Mouse (Mus musculus) cerebral cortex, adult 2 months (tissue): ENCODE data around the gene Olfr638.

Source experiments
- WGBS: fragments of 180-500 bp; shearing (Covaris S2); methylation state at CpG from one replicate; pipeline ENCODE4 v1.1.7; 2018; 5-methylcytosine and 5-hydroxymethylcytosine counted together

The Olfr638 gene

DNA sequence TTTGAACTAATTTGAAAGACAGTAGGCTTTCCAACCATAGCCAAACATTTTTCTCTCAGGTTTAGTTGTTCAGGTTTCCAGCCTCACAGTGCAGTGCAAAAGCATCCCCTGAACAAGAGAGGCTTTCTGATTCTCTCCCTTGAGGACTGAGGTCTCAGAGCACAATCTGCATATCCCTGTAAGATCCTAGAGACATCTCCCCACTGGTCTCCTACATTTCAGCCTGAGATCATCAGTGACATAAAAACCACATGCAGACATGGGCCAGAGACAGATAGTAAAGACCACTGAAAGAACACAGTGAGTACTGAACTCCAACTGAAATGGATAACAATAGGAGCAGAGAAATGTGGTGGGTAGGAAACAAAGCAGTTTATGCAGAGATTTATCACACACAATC lies at the start of gene Olfr638:
TSS of gene Olfr638 (plus strand) at position 301 of the 400 bp plus-strand sequence.

DNA sequence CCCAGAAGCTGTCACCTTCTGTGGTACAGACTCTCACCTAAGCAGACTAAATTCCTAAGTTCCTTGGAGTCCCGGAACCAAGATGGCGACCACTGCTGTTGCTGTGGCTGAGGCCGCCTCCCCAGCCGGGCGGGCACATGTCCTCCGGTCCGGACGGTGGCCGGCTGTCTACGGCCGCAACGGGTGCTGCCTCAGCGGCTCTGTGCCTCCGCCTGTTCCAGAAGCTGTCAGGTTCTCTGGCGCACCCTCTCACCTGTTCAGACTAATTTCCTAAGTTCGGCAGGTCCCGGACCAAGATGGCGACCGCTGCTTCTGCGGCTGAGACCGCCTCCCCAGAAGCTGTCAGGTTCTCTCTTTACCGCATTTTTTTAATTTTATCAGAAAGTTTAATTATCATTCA lies 31.7 kb upstream of the Olfr638 start:
- 96% methylated on average over 22 of the region's 22 CpGs for WGBS

DNA sequence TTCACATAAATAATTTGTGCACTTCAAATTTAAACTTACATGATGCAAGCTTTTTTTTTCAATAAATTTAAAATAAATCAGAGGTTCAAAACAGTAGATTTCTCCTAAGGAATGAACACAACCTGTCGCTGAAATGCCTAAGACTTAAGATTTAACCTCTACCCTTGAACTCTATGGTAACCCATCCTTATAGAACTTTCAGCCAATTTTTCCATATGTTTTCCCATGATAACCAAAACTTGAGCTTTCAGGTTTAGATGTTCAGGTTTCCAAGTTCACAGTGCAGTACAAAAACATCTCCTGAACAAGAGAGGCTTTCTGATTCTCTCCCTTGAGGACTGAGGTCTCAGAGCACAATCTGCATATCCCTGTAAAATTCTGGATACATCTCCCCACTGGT lies 27.7 kb upstream of the Olfr638 start, which contains the start of gene Olfr635:
TSS of gene Olfr635 (plus strand) at position 301 of the 400 bp plus-strand sequence.
- 77% methylated on average over 1 of the region's 1 CpGs for WGBS

DNA sequence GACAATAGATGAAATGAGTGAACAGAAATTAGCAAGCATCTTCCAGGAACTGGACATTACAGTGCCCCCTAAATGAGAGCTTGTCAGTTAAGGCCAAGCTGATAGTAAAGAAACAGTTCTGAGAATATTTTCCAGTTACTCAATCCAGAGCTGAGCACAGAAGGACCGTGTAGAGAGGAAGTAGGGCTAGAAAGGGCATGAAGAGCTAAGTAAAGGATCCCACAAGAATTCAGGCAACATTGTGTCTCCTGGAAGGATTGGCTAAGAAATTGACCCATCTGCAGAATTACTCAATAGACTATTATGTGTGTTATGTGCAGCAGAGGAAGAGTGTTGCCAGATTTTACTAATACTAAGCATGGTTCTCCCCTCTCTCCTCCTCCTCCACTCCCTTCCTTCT lies 26.8 kb upstream of the Olfr638 start:
- 68% methylated on average over 1 of the region's 1 CpGs for WGBS

DNA sequence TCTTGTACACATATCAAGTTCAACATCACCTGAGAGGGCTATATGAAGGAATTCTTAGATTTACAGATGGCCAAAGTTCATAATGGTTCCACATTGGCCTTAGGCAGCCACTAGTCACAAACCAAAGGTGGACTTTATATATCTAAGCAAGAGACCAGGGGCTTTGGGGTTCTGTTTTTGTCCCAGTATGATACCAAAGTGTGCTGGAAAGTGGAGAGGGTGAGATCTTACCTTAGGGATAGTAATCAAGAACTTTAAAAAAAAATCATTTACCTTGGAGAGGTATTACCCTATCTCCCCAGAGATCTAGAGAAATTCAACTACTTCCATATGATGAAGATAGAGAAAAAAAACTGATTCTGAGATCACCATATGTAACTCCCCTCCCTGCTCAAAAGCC lies 18.7 kb downstream of the Olfr638 start, which contains the start of gene Olfr639:
TSS of gene Olfr639 (minus strand) at position 101 of the 400 bp plus-strand sequence.

DNA sequence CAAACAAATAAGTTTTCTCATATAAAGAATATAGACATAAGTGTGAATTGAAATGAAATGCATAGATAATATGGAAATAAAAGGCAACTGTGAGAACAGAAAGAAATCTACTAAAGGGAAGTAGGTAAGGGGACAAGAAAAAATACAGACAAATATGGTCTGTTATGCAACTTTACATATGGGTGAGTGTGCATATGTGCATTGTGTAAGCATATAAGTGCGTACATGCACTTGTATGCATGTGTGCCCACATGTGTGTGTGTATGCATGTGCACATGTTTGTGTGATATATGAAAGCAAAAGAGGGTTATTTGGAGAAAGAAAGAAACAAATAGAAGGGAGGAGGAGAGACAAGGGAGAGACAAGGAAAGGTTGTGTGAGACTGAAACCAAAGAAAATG lies 20.4 kb downstream of the Olfr638 start:
- 84% methylated on average over 1 of the region's 1 CpGs for WGBS

DNA sequence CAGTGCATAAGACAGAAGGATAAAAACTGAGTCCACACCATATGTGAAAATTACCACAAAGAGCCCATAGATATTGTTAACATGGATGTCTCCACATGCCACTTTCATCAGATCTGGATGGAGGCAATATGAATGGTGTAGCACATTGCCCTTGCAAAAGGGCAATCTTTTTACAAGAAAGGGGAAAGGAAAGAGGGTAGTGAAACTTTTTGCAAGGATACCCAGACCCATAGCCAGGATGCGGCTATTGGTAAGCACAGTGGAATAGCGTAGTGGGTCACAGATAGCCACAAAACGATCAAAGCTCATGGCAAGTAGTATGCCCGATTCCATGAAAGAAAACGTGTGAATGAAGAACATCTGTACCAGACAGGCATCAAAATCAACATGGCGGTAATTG lies 23.1 kb downstream of the Olfr638 start:
- 92% methylated on average over 6 of the region's 6 CpGs for WGBS

DNA sequence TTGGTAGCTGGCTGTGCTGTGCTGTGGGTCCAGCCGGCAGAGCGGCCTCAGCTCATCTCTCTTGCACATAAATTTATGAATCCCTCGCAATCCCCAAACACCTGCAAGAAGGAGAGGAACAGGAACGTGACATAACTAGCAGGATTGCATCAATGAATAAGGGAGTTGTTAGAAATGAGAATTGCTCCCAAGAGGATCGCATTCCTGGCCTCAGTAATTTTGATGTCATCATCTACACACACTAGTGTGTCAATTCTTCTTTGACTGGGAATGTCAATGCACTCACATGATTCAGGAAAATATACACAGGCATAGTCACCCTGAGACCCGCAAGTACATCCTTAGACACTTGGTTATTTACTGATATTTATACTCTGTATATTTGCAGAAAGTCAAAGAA lies 26.9 kb downstream of the Olfr638 start, which contains the start of gene Olfr640:
TSS of gene Olfr640 (minus strand) at position 101 of the 400 bp plus-strand sequence.
- 87% methylated on average over 6 of the region's 6 CpGs for whole genome bisulfite sequencing

DNA sequence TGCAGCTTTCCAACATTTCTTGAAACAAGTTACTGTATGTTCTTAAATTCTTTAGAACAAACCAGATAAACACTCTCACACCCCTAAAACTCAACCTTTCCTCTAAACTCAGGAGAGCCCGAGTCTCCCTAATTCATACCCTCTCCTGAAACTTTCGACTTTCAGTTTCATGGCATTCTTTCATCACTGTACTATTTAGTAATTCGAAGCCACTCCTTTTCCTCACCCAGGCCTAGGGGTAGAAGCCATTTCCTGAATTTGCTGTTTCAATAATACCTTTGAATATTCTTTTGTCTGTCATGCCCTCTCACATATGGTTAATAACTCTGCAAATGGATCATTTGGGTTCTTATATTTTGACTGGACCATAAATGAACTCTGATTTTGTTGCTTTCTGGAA lies 28.4 kb downstream of the Olfr638 start:
- WGBS: 83% methylated on average over 3 of the region's 3 CpGs

DNA sequence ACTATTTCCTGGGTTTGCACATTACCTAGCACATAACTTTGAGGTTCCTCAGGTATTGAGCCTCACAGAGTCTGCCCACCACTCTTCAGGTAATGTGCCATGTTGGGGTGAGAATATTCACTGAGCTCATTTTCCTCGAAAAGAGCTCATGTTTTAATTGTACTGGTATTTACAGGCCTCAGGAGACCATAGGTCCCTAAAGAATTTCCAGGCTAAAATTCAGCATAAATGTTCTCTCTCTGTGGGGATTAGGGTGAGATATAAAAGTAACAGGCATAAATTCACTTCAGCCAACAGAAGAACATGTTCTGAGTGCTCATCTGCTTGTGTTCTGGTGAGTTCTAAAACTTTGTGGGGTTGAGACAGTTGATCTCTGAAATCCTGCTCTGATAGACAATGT lies 36.6 kb downstream of the Olfr638 start, which contains the start of gene Olfr641:
TSS of gene Olfr641 (plus strand) at position 301 of the 400 bp plus-strand sequence.
- WGBS: 53% methylated on average over 1 of the region's 1 CpGs

DNA sequence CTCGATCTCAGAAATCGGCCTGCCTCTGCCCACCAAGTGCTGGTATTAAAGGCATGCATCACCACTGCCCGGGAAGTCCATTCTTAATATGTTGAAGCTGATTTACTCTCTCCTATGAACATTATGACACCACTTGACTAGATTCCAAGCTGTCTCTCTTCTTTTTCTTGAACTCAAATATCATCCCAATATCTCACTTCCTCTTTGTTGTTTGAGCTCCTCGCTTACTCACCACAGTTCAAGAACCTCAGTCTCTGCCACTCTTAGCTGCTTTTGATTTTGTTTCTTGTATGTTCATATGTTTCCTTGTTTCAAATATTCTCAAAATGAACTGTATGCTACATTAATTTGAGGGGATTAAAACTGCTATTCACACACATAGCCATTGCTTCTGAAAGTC lies 52.2 kb downstream of the Olfr638 start:
- 92% methylated on average over 4 of the region's 4 CpGs for WGBS

DNA sequence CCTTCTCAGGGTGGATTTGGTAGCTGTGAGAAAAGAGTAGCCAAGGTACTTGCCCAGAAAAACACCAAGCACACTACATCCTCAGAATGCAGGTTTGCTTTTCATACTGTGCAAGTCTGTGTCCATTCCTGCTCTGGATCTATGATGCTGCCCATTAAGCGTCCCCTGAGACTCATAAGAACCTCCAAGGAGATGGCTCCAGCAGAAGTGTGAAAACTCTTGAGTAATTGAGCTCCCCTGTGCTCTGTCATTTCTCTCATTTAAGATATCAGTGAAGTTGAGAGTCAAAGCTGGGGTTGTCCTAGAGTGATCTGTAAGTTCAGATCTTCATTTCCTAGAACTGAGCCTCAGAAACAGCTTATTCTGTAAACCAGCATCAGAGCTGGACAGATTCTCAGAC lies 54.0 kb downstream of the Olfr638 start, which contains the start of gene Olfr642:
TSS of gene Olfr642 (minus strand) at position 101 of the 400 bp plus-strand sequence.
- 66% methylated on average over 1 of the region's 1 CpGs for WGBS
